Mouse (Mus musculus) embryo, embryonic 9.5 days (tissue): ENCODE measurements around the gene Fbxl13.

ENCODE experiments used
- DNase-seq: peaks from one replicate; pipeline ENCODE4 v3.0.0-alpha.2; 2017; ENCODE audit errors: extremely low spot score

The Fbxl13 gene

DNA sequence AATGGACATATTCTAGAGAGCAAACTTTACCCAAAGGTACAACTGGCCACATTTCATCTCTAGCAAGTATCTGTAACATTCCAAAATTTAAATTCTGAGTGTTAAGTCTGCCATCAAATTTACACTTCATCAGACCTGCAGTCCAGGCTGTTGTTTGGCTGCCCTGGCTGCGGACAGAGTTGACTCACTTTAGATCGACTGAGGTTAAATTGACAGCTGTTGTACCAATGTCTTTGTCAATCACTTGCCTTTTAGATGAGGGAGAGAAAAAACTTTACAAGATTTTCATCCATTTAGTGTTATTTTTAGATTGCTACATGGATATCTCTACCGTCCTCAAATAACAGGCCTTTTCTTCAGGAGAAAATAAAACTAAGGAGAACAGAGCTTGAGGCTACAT is 126.3 kb downstream of the Fbxl13 start:
- DNase-seq = no peak

DNA sequence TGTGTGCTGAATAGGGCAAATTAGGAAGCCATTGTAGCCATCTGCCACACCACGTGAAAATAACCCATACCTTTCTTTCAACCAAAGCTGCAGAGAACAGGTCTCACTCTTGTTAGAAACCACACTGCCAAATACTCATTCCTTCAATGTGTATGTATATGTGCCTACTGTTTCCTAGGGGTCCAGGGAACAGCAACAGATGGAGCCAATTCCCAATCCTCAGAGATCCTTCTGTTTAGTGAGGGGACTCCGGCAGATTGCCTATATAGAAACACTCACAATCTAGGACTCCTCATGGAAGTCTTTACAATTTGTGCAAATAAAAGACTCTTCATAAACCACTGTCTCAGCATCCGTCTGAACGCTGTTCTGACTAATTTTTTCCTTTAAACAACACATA is 127.2 kb downstream of the Fbxl13 start:
- no peak for DNase-seq

DNA sequence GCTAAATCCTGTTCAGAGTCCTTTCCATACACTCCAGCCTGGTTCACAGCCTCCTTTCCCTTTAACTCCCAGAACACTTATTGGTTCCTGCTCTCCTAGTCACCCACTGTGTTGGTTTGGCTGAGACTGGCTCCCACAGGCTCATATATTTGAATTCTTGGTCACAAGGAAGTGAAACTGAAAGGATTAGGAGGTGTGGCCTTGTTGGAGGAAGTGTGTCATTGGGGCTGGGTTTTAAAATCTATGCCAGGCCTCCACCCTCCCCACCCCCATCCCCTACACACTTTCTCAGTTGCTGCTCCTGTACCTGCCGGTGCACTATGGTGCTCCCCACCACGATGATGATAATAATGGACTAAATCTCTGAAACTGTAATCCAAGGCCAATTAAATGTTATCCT is 127.9 kb downstream of the Fbxl13 start:
- no peak for DNase-seq

DNA sequence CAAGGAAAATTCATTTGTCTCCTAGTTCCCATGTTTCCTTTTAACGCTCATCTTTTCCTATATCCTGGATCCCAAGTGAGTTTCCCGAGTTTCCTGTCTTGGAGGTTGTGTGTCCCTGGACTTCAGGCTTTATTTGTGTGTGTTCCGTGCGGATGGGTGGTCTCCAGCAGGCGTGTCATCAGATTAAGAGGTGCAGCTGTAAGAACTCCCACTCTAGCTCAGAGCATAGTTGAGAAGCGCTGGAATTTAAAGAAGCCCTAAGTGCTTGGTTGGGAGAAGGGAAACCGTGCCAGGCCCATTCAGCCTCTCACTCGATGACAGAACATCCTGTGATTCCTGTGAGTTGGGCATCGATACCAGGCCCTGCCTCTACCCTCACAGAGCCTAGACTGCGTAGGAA is 132.1 kb downstream of the Fbxl13 start:
- DNase-seq = no peak

DNA sequence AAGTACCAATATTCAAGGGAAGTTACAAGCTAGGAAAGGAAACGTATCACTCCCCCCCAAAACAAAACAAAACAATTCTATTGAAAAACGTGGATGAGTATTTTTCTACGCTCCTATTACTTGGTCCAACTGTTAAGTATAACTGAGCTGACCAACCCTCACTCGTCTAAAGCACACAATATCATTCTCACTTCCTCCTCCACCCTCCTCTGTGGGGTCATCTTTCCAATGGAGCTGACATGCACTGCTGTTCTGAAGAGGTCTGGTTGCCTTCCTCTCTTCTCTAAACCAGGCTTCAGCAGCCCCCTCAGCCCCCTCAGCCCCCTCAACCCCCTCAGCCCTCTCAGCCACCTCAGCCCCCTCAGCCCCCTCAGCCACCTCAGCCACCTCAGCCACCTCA is 135.6 kb downstream of the Fbxl13 start:
- DNase-seq = no peak

DNA sequence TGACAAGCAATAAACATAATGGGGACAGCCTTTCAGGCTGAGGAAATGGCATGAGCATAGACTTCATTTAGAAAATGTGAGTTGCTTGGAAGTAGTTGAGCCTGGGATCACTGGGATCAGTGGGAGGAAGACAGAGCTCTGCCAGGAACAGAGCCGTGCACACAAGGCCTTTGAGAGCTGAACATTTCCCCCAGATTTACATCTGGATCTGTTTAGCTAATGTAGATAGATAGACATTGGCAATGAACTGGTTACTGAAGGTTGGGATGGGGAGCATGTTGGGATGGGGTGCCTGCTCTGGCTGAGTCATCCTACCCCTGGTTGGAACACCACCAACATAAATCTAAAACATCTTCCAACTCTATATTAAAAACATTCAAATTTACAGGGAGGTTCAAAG is 138.5 kb downstream of the Fbxl13 start:
- no peak for DNase-seq

DNA sequence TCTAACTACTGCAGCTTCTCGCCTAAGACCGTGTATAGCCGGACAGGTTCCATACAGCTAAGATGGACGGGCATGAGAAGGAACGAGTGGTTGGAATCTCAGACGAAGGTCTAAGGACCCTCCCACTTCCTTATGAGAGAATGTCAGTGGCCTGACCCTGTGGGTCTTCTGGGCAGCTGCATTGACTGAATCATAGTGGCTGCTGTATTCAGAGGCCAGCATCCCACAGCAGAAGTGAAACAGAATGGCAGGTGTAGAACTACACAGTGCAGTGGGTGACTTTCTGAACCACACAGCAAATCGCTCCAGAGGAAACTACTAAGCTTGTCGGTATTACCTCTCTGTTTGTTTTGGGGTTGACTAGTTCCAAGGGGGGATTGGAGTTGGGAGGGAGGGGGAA is 140.3 kb downstream of the Fbxl13 start:
- DNase-seq = no peak

DNA sequence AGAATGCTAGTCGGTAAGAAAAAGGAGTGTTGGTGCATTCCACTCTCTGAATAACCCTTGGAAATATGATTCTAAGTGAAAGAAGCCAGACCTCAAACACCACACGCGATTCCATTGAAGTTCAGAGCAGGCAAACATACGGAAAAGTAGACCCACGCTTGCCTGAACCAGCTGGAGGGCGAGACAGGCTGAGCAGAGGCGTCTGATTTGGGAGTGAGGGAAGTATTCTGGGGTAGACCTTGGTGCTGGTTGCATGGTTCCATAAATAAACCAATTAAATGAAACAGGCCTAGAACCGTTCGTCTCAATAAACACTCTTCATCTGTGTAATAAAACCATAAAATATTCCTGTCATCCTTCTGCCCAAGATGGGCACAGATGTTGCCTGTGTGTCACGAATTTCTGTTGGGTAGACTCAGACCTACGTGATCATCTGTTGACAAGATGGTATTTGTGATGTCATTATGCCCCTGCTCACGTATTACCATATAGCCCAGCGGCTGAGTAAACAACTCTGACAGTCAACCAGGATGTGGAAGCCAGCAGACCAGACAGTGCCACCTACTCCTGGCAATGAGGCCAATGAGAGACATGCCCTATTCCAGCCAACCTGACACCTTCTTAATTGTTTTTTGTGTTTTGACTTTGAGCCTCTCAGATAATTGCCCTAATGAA is 142.4 kb downstream of the Fbxl13 start:
- DNase-seq = no peak

DNA sequence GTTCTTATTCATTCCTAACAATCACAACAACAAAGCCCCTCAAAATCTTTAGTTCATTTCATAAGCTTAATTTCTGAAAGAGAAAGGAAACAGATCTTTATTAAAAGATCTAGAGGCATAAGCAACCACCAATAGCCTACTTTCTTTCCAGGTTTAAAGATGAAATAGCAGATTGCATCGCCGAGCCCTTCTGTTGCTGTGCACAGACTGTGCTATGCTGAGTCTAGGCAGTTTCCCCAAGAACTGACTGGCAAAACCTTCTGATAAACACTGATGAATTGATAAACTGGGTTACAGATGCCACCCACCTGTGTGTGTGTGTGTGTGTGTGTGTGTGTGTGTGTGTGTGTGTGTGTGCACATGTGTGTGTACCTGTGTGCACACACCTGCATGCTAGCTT is 144.5 kb downstream of the Fbxl13 start:
- no peak for DNase-seq

DNA sequence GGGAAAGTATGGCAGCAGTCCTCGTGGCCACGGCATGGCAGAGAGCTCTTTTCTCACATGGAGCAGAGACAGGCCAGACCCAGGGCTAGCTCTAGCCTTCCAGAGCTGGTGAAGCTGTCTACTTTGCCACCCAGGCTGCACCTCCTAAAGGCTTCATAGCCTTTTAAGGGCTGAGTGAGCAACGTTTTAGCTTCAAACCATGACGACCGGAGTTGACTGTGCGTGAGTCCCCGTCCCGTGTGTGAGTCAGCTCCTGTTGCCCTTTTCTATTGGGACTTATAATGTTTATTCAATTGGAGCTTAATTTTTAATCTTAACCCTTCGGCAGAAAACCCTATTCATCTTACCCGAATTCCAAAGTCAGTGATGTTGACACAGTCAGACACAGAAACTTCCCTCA is 145.3 kb downstream of the Fbxl13 start:
- no peak for DNase-seq

DNA sequence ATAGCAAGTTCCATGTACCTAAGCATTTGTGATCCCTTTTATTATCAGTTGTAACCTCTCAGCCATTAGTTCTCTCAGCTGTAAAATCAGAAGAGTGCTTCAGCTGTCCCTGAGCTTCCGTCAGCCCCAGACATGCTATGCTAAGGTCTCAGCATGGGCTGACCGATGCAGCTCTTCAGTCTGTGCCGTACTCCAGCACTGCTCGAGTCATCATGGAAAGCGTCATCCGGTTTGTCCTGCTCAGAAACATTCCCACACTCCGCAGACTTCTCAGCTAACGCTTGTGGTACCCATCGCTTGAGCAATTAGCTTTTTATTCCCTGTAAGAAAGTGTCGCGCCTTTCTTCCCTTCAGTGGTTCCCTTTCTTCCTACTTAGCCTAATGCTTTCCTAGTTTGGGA is 146.5 kb downstream of the Fbxl13 start:
- DNase-seq = no peak

DNA sequence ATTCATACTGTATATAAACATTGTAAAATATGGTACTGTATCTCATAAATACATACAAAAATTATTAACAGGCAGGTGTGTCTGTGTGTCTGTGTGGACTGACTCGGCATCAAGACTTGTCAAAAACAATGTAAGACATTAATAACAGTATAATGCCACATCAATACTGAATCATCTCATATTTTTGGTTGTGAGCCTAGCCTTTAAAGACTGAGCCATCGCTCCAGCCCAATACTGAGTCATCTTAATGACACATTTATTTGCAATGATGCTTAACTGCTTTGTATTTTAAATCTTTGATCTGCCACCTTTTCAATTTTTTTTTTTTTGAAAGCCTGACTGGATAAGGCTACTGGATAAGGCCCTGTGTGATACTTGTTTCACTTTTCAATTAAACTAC is 146.9 kb downstream of the Fbxl13 start:
- no peak for DNase-seq

DNA sequence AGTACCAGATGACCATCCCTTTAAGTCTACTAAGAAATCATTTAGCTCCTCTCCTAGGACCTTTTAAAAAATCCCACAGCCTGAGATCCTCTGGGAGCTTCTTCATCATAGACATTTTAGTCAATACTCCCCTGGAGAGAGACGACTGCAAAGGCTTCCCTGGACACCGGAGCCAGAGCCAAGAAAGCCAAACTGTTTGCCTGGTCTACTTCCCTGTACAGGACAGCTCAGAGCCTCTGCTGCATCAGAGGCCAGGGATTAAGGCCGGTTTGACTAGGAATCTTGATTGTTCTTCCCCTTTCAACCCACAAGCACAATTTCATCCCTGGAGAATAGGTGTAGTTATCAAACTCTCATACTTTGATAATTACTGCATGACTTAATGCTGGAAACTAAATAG is 148.6 kb downstream of the Fbxl13 start:
- DNase-seq = no peak

DNA sequence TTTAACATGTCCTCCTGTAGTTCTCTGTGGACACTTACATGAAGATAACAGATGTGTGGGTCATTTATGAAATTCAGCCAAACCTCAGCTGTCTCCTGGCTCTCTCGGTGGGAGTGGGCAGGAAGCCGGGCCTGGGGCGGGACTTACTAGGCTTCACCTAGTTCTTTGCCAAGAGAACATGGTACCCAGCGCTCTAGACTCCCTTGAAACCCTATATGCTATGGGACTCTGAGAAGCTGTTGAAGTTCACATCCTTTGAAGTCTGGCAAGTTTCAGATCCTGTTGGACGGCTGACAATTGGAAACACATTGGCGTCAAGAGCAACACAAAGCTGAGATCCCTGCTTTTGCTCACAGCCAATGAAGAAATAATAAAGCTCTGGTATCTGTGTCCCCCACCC is 149.1 kb downstream of the Fbxl13 start:
- DNase-seq = no peak

DNA sequence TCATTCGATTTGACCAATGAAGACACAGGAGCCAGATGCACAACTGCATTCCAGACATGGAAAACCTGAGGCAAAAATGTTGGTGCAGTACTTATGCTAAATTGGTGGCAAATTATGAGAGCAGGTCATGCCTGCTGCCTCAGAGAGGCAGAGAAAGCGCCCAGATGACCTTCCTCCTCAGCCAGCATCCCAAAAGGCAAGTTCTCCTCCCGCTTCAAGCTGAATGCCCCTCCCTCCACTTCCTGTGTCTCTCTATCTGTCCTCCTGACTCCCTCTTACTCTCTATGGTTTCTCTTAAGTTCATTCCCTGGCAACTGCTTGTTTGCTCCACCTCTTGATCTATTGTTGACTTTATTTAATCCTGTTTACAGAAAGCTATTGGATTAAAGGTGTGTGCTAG is 150.7 kb downstream of the Fbxl13 start:
- no peak for DNase-seq

DNA sequence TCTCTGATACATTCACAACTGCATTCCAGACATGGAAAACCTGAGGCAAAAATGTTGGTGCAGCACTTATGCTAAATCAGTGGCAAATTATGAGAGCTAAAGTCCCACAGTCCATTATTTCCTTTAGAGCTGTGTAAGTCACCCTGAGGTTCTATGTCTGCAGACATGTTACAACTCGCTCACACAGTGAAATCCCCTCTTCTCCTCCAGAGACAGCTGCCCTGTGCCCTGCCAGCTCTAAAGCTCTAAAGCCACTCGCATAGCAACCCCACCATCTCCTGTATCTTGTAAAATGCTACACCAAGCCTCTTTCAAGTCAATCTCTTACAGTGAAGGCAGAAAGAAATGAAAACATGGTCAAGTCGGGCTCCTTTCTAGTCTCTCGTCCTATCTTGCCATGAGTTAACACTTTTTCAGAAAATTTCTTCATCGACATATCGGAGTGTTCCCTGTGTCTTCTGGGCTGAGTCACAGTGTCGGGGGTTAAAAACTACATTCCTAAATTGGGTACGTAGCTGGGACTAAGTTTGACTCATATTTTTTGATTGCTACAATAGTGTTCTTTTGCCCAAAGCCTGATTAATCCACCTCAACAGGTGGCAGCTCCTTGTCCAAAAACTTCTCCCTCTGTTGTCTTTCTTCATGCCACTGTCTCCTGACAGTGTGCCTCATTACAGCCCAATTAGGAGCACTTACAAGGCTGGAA is 152.0 kb downstream of the Fbxl13 start:
- no peak for DNase-seq

DNA sequence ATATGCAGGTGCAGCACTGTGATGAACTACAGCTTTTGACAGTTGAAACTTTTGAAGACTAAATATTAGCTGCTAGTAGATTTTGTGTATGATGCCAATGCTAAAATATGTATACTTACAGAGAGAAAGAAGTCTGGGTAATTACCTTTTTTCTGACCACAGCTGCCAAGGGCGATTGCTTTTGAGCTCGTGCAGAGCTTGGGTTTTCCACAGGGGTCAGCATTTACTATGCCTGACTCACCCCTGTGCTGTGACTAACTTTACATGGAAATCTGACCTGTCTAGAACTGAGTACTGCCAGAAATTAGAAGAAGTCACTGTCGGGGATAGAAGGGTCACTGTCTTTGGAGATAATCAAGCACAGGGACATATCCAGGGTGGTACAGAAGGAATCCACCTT is 153.2 kb downstream of the Fbxl13 start:
- DNase-seq = no peak

DNA sequence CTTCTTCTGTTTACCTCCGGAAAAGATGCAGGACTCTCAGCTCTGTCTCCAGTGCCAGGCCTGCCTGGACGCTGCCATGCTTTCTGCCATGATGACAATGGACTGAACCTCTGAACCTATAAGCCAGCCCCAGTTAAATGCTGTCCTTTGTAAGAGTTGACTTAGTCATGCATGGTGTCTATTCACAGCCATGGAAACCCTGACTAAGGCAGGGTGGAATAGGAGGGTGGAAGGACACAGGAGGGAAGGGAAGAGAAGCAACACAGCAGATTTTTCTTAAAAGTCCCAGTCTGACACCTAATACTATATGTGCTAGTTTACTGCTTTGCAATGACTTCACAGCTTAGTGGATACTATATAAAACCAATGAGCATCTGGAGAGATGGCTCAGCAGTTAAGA is 154.0 kb downstream of the Fbxl13 start:
- no peak for DNase-seq

DNA sequence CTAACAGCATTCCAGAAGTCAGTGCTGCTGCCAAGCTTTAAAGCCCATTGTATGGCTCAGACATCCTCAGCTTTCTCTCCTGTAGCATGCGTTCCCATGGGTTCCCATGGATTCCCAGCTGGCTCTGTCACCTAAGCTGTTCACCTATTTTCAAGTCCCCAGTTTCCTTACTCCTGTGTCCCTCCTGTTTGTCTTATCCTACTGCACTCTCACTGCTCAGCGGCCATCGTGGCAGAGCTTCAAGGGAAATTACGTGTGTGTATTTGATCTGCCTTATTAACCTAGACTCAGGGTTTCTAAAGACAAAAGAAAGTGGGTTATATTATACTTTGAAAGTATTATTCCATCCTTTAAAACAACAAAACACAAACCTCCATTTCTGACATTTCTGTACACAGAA is 156.3 kb downstream of the Fbxl13 start:
- no peak for DNase-seq

DNA sequence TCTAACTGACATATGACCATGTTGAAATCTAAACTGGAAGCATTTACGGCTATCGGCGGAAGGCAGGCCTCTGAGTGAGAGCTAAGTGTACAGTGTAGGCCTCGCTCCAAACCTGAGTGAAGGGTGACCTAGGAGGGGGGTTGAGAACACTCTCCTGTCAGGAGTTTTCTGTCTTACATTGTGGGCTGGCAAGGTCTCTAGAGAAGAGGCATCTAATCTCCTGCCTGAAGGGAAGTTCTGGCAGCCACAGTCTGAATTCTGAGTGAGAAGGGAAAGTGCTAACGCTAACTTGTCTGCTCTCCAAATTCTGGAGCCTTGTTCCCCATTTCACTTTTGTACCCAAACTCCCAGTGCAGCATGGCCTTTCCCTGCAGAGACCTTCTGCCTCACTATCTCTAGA is 156.9 kb downstream of the Fbxl13 start:
- no peak for DNase-seq

DNA sequence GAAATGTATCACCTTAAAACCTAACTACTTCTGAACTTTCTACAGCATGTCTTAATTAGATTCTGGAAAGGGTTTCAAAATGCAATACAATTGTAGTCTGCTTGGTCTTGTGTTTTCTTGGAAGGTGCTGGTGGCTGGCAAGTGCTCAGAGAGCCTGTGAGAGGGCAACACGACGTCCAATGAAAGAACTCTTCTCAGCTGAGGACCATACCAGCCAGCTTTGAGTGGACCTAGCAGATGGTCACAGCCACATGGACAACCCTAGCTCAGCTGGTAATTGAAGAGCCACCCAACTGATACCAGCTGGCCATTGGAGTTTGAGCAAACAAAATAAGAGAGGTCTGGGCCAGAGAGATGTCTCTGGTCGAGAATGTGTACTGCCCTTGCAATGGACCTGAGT is 157.7 kb downstream of the Fbxl13 start:
- no peak for DNase-seq

DNA sequence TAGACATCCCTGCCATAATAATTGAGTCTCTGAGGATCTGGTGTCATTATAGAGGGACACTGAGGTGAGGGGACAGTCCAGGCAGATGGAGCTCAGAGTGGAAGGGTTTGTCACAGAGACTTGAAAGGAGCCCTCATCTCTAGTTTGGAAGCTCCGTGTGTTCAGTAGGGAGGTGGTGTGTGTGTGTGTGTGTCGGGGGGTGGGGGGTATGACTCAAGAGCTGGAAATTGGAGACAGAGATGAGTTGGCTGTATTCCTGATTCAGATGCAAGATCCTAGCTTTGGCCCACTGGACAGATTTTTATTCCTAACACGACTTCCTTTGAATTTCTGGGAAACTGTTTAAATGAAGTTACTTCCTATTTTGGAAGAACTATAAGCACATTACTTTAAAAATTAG is 158.1 kb downstream of the Fbxl13 start:
- DNase-seq = no peak

DNA sequence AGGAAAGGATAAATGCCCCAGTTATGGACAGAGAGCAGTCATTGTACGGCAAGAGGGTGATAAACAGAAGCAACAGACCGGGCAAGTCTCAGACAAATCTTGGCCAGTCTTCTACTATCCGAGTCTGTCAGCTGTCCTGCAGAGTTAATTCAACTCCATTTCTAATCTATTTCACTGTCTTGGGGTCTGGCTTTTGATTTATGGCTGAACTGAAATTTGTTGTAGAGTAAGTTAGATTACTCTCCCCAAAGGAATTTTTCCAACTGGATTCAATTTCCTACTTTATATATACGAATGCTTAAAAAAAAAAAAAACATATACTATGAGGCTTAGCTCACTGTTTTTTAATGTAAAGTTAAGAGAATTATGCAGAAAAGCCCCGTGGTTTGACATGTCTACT is 158.6 kb downstream of the Fbxl13 start:
- DNase-seq = no peak
